Mouse (Mus musculus) C2C12 (cell line): ENCODE measurements at regions not wholly inside any gene's neighbourhood (a gene's known extent, or its start where the extent isn't known, plus 50 kb on each side); places are given as distances from the start of the nearest gene placed in this dataset.

Experiments used
- H3K27me3 ChIP-seq: one replicate; pipeline ENCODE4 v1.6.1; 2011; ENCODE audit not compliant: control insufficient read depth, insufficient read depth, insufficient read length
- H3K36me3 ChIP-seq: one replicate; pipeline ENCODE4 v1.6.1; 2011; ENCODE audit not compliant: control insufficient read depth, insufficient read depth
- H3K4me3 ChIP-seq: one replicate; pipeline ENCODE4 v1.5.1; 2011; ENCODE audit warnings: mild to moderate bottlenecking, control low read depth; ENCODE audit not compliant: poor library complexity, insufficient read depth, severe bottlenecking
- H3K79me2 ChIP-seq: one replicate; pipeline ENCODE4 v1.6.1; 2011; ENCODE audit not compliant: control insufficient read depth, insufficient read depth
- H3K79me3 ChIP-seq: one replicate; pipeline ENCODE4 v1.6.1; 2011; ENCODE audit warnings: low read depth, control low read depth
- H3ac ChIP-seq: one replicate; pipeline ENCODE3; 2011; ENCODE audit warnings: low read depth; ENCODE audit not compliant: control insufficient read depth, insufficient read length
- CEBPB ChIP-seq: IDR thresholded peaks from one replicate; pipeline ENCODE4 v1.6.1; 2011; ENCODE audit warnings: low read depth, mild to moderate bottlenecking, control low read depth, moderate library complexity
- CTCF ChIP-seq: IDR thresholded peaks from one replicate; pipeline ENCODE4 v1.5.1; 2011; ENCODE audit not compliant: control insufficient read depth, insufficient read depth, insufficient read length
- FOSL1 ChIP-seq: IDR thresholded peaks from one replicate; pipeline ENCODE4 v1.8.0; 2011; ENCODE audit warnings: mild to moderate bottlenecking, low read length; ENCODE audit not compliant: poor library complexity, insufficient read depth, severe bottlenecking
- MAX ChIP-seq: IDR thresholded peaks from one replicate; pipeline ENCODE4 v1.6.1; 2011; ENCODE audit warnings: mild to moderate bottlenecking, control low read depth
- MYOD1 ChIP-seq: IDR thresholded peaks from one replicate; pipeline ENCODE4 v1.6.1; 2011; ENCODE audit warnings: low read depth; ENCODE audit not compliant: control insufficient read depth, insufficient read length
- MYOG ChIP-seq: IDR thresholded peaks from one replicate; pipeline ENCODE4 v1.6.1; 2011; ENCODE audit not compliant: control insufficient read depth, insufficient read length; ENCODE audit errors: extremely low read depth
- USF1 ChIP-seq: IDR thresholded peaks from one replicate; pipeline ENCODE4 v1.6.1; 2011; ENCODE audit warnings: low read depth, mild to moderate bottlenecking, control low read depth, moderate library complexity

DNA sequence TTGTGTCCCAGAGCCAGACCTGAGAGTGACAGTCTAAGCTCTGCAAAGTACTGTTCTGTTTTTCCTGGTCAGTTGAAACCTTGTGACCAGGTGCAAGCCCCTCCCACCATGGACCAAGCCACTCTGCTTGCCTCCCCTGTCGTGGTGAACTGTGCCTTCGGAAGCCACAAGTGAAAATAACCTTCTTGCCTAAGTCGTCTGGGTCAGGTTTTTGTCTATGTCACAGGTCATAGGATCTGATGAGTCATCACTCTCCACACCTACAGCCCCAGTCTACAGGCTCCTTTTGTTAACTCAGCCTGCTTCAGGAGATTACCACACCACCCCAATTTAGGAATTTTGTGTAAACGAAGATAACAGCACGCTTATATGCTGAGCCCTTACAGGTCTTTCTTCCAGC, 417.2 kb upstream of the Arid1b start:
- Histone ChIP-seq H3K79me2 (no peaks in the 10 kb centered on the region), H3K4me3 (no peak overlapping the region), H3ac (no peak overlapping the region), H3K79me3 (no peaks in the 10 kb centered on the region), H3K36me3 (no peaks in the 10 kb centered on the region), H3K27me3 (no peaks in the 10 kb centered on the region)
- no peak for TF ChIP-seq CTCF
- no peak for TF ChIP-seq MYOG
- TF ChIP-seq FOSL1, result no peak
- TF ChIP-seq MYOD1, result no peak
- TF ChIP-seq USF1, result no peak
- no peak for TF ChIP-seq MAX
- TF ChIP-seq CEBPB, result no peak

DNA sequence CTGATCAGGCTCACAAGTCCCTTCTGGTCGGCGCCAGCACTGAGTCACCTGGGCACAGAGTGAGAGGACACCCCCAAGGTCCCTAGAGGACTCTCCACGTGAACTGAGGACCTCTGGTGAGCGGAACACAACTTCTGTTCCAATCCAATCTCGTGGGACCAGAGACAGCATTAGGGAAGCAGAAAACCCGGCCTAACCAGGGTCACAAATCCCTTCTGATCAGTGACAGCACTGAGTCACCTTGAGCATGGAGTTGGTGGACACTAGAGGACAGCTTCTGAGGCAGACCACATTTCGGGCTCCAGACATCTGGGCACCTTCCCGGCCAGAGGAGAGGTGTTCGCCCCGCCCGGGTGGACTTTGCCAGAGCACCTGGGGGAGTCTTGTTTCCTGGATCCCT, 412.3 kb upstream of the Arid1b start:
- Histone ChIP-seq H3K79me2 (no peaks in the 10 kb centered on the region), H3ac (no peak overlapping the region), H3K36me3 (no peaks in the 10 kb centered on the region), H3K27me3 (no peaks in the 10 kb centered on the region), H3K4me3 (no peak overlapping the region), H3K79me3 (no peaks in the 10 kb centered on the region)
- TF ChIP-seq CTCF (no peak), MYOD1 (no peak), FOSL1 (no peak), CEBPB (no peak), MAX (no peak), USF1 (no peak), MYOG (no peak)

DNA sequence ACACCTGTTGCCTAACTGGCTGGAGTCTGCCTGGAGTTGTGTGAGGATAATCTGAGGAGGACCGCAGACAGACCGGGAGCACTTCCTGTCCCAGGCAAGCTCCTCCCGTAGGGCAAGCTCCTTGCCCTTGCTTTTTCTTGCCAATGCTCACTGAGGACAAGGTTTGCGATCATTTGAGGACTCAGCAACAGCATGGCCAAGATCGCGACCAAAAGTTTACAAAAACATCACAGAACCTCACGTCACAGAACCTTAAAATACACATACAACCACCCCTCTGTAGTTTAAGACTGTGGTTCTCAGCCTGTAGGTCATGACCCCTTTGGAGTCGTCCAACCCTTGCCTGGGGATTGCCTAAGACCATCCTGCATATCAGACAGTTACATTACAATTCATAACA, 383.7 kb upstream of the Arid1b start:
- Histone ChIP-seq H3K79me2 (no peaks in the 10 kb centered on the region), H3K27me3 (no peaks in the 10 kb centered on the region), H3K79me3 (no peaks in the 10 kb centered on the region), H3ac (no peak overlapping the region), H3K4me3 (no peak overlapping the region), H3K36me3 (no peaks in the 10 kb centered on the region)
- TF ChIP-seq MAX (no peak), CEBPB (no peak), FOSL1 (no peak)

DNA sequence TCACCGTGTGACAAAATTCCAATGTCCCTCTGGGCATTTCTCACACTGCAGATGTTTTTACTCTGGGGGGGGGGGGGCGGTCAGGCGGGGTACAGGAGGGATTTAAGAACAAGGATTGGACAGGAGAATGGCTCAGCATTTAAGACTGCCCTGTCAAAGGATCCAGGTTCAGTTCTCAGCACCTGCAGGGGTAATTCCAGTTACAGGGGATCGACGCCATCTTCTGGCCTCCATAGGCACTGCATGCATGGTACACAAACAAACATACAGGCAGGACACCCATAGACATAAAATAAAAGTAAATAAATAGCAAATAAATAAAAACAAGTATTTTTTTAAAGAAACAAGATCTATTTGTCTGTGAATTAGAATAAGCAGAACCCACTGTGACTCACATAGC, 383.1 kb upstream of the Arid1b start:
- H3ac ChIP-seq, result no peak overlapping the region
- TF ChIP-seq CEBPB, result no peak
- no peak for TF ChIP-seq MAX
- no peak for TF ChIP-seq CTCF
- TF ChIP-seq MYOG, result no peak
- H3K27me3 ChIP-seq, result no peaks in the 10 kb centered on the region
- no peaks in the 10 kb centered on the region for H3K79me2 ChIP-seq
- H3K36me3 ChIP-seq, result no peaks in the 10 kb centered on the region
- H3K4me3 ChIP-seq, result no peak overlapping the region
- no peaks in the 10 kb centered on the region for H3K79me3 ChIP-seq

DNA sequence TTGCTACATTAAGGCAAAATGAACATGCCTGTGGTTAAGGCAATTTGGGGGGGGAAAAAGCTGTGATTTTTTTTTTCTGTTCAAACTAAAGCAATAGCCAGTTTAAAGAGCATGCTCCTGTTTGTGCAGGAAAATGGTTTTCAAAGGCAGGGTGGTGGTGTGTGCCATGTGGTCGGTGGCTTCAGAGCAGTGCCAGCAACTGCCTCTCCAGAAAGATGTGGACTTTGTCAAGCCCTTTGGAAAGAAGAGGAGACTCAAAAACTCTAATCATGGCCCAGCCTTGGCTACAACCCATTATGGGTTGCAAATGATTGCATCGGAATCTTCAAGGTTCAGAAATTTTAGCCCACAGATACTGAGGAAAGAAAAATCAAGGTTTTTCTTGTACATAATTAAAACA, 382.4 kb upstream of the Arid1b start:
- TF ChIP-seq USF1 (no peak), FOSL1 (no peak), CTCF (no peak), MYOG (no peak), MAX (no peak), CEBPB (no peak), MYOD1 (no peak)
- Histone ChIP-seq H3K27me3 (no peaks in the 10 kb centered on the region), H3ac (no peak overlapping the region), H3K4me3 (no peak overlapping the region), H3K79me3 (no peaks in the 10 kb centered on the region), H3K79me2 (no peaks in the 10 kb centered on the region), H3K36me3 (no peaks in the 10 kb centered on the region)

DNA sequence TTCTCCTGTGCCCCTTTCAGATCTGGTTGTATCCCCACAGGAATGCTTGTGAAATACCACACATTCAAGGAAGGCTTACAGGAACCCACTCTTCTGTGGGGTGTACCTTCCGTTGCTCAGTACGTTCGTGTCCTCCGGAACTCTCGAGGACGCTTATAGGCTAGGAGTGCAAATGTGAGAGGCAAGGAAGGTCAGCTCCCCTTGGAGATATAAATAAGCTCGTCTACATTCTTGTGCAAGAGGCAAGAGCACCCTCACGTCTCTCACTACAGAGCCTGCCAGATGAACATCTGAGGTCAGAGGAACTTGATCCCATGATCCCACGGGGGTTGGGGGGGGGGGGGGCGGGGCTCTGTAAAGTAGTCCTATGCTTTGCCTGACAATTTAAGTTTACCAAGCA, 382.0 kb upstream of the Arid1b start:
- Histone ChIP-seq H3K79me2 (no peaks in the 10 kb centered on the region), H3K79me3 (no peaks in the 10 kb centered on the region), H3K36me3 (no peaks in the 10 kb centered on the region), H3K27me3 (no peaks in the 10 kb centered on the region), H3ac (no peak overlapping the region), H3K4me3 (no peak overlapping the region)
- TF ChIP-seq CEBPB, result no peak
- TF ChIP-seq USF1, result no peak
- no peak for TF ChIP-seq MYOG
- no peak for TF ChIP-seq CTCF
- no peak for TF ChIP-seq MYOD1
- no peak for TF ChIP-seq FOSL1
- TF ChIP-seq MAX, result no peak
